Mouse (Mus musculus): ENCODE results near the gene Nupl1. TPM values are rescaled to one million over a fixed set of nuclear protein-coding genes. Genes with fewer than 3 reads are reported as not detected.
A peak's percentile ranks its signal among the peaks of the same experiment; 100 is the strongest.

The Nupl1 gene
- not detected in 2 replicates for total RNA-seq (2015)
- total RNA-seq (2017): not detected in 2 replicates

DNA sequence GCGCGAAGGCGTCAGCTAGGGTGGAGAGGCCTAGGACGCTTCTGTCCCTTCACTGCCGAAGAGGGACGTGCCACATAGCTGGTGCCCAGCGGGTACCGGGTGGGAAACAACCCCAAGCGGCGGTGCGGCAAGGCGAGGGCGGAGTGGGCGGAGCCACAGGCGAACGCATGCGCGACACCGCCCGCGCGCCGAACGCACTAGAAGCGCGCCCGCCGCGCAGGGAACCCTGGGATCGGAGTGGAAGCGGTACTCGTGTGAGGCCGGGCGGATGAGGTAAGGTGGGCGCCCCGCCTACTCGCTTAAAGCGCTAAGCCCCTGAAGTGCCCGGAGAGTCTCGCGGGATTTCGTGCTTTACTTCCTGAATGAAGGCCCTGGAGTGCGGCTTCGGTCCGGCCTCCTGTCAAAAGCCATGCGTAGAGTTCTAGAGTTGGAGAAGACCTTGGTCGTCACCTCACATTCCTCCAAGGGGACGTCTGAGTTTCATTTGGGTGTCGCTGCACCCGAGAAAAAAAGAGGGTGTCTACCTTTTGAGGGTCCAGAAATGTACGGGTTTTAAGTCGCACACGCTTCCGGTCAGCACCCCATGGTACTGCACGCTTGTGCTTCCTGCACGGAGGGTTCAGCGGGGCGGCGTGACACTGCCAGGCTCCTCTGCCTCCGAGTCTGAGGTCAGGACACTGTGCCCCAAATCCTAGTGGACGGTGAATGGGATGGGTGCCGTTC is at the start of gene Nupl1, which contains the start of gene Gm49336:
Gene Nupl1, minus strand, starts transcription at position 151 of the 723 bp plus-strand sequence.
Gene Gm49336, minus strand, starts transcription at position 227 of the 723 bp plus-strand sequence.
- peak; percentile 93 for ATAC-seq (replicated peaks; ENCODE audit: poor library complexity)

DNA sequence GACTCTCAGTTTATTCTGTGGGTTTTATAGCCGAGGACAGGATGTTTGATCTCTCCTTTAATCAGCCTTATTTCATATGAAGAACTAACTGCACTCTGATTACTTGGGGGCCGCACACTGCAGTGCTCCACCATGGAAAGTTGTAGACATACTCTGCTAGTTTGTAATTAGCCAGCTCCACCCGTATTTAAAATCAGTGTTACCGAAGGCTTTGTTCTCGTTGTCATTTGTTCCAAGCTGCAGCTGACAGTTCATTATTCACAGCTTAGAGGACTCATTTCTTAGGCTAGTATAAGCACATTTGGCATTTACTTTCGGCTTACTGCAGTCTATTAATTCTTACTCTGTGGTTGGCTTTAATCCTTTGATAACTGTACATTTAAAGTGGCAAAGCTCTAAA is 49.8 kb upstream of the Nupl1 start:
- no peak for ATAC-seq (replicated peaks; ENCODE audit: poor library complexity)

DNA sequence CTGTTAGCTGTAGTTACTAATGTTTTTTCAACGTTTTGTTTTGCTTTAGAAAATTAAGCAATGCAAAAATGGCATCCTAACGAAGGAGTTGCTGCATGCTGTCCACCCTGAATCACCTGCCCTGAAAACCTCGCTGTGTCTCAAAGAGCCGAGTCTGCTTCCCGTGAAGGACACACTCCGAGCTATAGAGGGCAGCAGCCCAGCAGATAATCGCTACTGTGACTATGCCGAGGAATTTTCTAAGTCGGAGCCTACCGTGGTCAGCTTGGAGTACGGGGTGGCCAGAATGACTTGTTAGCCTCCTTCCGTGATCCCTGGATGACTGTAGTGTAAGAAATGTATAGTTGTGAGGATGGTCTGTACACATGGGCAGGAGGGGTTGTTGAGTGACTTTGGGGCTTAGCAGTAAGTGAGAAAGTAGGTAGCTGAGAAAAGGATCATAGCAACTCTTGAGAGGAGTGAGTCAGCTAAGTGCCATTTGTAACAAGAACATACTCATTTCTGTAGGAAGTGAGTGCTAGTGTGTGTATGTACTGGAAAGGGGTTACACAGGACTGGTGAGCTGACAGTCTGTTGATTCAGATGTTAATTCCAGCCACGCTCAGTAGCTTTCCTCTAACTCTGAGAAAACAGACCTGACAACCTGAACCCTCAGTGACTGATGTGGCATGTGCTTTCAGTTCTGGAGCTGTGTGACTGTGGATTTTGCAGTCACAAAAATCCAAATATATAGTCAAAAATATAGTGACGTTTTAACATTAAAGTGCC is 49.2 kb upstream of the Nupl1 start:
- no peak for ATAC-seq (replicated peaks; ENCODE audit: poor library complexity)

DNA sequence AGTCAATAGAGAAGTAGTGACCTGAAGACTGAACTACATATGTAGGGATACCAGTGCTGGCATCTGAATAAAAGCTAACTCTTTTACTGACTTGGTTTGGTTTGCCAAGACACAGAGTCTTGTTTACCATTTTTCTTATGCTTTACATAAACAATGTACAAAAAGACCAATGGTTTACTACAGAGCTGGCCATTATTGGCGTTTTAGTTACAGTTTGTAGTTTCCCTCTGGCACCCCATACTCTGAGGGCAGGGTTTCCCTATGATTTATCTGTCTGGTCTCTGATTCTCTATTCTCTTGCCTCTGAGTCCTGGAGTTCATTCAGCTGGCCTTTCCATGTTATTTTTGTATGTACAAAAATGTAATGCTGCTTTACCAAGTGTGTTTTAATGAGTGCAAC is 44.3 kb upstream of the Nupl1 start:
- no peak for ATAC-seq (replicated peaks; ENCODE audit: poor library complexity)

DNA sequence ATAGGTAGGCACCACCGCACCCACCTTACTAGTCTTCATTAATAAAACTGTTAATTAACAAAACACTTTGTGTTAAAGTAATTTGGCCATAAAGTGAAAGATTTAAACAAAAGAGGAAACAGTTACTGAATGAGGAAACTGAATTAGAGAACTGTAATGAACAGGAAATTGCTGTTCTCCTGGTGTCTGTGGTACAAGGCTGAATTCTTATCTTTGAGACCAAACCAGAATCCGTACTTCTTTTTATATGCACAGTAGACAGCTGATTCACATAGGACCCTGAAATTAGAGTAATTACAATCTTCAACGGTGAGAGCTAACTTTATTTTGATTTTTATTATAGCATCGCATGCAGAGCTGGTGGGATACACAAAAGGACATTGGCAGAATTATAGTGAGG is 39.1 kb upstream of the Nupl1 start:
- ATAC-seq (replicated peaks; ENCODE audit: poor library complexity): peak; percentile 72

DNA sequence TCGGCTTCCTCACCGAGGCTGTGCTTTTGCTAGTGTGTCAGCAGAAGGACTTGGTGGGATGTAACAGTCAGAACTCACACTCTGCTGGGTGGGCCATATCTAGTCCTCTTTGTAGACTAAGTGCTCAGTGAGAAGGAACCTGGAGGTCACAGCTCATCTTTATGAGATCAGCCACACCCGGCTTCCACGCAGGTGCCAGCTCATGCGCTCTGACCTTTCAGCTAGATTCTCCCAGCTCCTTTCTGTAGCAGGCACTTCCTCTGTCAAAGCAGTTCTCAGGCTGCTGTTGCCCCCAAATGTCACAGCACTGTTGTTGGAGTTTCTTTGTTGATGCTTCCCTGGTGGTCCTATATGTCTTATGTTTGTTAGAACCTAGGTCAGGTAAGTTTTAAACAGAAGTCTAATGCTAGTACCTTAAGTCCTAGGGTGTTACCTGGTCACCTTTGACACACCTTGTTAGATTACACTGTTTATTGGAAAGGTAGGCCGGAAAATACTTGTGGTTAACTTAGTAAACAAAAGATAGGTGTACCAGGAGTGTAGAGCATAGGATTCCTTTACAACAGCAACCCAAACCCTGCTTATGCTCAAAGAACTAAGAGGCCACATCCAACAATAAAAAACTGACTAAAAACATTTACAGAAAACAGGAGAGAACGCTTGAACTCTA is 35.1 kb upstream of the Nupl1 start:
- no peak for ATAC-seq (replicated peaks; ENCODE audit: poor library complexity)

DNA sequence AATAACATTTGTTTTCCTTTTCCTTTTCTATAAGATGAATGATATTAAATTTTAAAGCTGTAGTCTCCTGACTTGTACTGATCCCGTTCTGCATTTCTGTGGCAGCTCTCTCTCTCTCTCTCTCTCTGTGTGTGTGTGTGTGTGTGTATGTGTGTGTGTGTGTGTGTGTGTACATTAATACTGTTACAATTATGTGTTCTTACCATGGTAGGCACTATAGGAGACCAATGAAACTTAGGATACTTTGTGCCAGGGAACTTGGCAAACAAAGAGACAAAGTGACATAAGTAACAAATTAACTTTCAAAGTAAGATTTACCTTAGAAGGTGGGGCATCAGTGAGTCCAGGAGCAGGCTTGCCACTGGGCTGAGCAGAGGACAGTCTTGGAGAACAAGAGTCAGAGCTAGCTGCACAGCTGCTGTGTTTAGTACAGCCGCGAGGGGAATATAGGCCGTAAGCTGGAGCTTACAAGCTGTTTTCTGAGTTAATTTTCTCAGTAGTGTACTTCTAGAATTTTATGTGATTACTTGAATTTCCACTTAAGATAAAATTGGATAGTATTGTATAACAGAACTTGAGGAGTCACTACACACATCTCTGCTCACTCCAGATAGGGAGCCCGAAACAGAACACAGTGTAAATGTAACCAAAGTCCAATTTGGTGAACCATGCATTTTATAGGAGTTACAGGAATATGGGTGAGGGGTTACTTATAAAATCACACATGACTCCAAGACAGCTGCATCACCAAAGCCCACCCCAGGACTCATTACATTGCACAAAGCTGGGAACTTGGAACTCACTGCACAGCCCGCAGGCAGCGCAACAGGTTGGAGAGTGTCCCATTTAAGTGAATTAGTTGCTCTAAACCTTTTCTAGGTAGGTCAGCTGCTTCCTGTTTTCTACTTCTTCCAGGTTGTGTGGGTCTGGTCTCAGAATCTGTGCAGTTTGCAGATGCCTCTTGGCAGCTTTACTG is 24.4 kb upstream of the Nupl1 start:
- no peak for ATAC-seq (replicated peaks; ENCODE audit: poor library complexity)

DNA sequence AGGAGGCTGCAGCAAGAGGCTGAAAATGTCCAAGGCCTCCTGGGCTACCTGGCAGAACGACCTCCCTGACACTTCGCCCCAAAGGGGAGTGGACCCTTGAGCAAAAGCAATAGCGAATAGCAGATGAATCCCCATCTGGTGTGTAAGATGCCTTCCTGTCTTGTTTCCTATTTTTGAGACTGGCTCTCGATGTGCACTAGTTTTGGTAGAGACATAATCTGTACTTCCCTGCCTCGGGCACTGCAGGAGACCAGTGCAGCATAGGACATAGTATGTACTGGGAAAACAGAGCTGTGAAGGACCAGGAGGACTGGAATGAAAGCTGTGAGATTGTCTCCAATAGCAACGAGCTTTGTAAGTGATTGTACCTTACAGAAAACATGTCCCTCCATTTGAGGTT is 22.1 kb upstream of the Nupl1 start:
- ATAC-seq (replicated peaks; ENCODE audit: poor library complexity): no peak

DNA sequence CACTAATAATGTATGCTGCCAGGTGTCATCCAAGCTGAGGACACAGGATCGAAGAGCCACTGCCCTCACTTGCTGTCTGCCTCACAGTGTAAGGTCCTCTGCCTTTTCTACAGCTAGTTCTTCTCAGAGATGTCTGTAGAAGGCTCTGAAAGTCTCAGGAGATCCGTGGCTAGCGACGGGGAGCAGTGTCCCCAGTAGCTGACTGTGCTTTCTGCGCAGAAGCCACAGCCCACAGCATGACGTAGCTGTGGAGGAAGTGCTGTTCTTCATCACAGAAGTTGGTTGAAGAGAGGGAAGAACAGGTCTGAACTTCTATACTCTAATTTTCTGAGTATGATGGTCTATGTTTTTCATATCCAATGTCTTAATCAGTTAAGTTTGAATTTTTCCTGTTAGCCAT is 18.1 kb upstream of the Nupl1 start:
- peak; percentile 45 for ATAC-seq (replicated peaks; ENCODE audit: poor library complexity)

DNA sequence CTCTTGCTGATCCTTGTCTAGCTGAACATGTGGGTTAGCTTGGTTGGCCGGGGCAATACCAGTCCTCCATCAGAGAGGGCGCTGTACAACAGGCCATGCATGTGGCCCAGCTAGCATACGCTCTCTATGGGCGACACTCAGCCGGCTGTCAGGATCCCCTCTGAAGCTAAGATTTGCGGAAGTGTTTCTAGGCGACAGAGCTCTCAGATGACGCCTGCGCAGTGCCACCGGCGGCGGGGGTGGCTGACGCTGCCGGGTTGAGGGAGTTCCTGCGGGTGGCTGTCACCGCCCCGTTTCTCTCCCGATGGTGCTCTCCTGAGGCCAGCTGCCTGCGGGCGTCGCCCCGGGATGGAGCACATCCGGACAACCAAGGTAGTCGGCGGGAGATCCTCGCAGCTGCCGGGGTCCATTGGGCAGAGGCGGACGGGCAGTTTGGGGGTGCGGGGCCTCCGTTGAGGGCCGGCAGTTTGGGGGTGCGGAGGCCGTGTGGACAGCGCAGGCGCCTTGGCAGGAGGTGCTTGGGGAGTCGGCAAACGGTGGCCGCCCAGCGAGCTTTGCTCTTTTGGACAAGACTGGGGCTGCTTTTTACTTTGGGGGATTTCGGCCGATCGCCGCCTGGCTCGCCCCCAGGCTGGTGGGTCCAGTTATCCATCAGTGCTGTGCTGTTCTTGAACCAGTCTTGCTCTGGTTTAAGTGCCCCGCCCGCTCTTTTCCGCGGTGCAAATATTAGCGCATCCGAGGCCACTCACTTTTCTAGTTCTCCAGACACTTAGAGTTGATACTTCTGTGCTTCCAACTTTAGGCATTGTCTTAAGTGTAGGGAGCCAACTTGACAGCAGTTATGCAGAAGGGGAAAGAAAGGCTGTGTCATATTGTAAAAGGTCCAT is 14.0 kb upstream of the Nupl1 start, which contains the start of gene Mtmr6:
Gene Mtmr6, plus strand, starts transcription at position 239 of the 887 bp plus-strand sequence.
- ATAC-seq (replicated peaks; ENCODE audit: poor library complexity): peak; percentile 98

DNA sequence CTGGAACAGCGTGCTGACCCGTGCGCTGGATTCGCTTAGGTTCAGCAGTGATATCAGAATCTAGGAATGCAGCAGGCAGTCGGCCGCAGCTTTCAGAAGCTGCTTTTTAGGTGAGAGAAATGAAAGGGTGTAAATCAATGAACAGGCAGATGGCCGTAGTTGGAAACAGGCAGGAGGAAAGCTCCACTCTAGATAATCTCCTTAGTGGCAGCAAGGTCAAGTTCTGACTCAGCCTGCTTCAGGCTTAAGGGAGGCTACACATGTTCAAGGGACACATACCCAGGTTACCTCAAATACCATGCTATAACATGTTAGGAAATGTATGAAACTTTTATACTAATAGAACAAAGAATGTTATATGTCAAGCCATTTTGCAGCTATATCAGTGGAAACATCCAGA is 11.1 kb upstream of the Nupl1 start:
- ATAC-seq (replicated peaks; ENCODE audit: poor library complexity): no peak

DNA sequence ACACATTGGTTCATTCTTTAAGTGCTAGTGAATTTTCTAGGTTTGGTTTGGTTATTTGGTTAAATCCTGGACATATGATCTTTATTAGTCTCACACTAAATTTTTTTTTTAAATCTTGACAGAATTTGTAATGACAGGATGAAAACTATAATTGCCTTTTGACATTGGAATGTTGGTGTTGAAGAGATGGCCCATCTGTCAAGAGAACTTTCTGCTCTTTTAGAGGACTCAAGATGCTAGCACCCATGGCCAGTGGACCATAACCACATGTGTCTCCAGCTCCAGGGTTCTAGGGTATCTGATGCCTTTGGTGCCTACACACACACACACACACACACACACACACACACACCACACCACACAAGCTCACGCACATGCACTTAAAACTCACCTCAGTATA is 6.6 kb upstream of the Nupl1 start:
- ATAC-seq (replicated peaks; ENCODE audit: poor library complexity): no peak

DNA sequence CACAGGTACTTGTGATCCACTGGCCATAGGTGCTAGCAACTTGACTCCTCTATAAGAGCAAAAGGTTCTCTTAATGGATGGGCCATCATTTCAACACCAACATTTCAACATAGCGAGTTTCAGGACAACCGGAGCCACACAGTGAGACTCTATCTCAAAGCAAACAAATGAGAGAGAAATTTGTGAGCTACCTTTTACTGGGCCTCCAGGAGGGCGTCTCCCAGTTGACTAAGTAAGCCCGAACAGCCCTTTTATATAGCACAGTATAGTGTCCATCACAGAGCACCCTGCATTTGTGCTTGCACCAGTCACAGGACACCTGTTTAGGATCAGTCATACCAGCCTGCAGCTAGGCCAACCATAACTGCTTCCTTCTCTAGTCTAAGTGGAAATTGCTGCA is 5.9 kb upstream of the Nupl1 start:
- no peak for ATAC-seq (replicated peaks; ENCODE audit: poor library complexity)

DNA sequence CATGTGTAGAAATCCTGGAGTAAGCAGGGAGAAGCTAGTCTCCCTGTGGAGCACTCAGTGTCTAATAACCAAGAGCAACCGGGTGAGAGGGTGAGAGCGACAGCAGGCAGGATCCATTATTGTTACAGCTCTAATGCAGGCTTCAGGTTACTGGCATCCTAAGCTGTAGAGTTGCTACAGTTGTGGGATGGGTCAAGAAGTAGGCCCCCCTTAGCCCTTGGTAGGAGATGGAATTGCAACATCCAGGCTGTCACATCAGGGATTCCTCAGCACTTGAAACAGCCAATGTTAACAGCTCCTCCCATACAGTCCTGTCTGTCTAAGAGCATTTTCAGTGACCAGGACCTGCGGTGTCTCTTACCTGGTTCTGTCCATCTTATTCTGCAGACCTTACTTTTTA is 5.1 kb upstream of the Nupl1 start:
- peak; percentile 40; the same call in 1 of the 2 replicates for ATAC-seq (replicated peaks; ENCODE audit: poor library complexity)

DNA sequence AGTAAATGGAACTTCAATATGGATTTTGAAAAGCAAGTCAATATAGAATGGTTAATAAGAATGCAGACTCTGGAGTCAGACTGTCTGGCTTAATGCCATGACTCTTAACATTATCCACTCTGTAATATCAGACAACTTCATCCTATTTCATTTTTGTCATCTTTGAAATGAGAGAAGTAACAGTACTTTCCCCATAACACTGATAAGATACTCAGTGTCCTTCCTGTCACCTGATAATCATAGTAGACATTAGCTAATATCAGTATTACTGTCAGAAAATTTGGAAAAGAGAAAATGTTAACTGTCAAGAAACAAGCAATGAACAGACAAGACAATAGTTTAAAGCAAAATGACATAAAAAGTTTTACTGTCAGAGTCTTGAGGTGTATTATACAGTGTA is 3.5 kb upstream of the Nupl1 start:
- ATAC-seq (replicated peaks; ENCODE audit: poor library complexity): no peak

DNA sequence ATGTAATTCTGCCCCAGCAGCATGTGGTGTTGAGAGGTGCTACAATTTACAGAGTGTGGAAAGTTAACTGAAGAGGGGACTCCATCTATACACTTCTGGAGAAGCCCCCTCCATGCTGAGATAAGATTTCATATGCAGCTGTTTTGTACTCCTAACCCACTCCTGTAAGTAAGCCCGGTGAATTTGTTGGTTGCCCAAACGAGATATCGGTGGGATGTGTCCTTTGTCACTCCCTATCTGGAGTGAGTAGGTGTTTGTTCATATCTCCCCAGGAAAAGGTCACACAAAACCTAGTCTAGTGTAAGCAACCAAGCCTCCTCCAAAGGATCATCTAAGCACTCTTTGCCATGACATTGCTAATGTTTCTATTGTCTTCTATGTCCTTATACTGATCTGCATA is 2.2 kb upstream of the Nupl1 start:
- ATAC-seq (replicated peaks; ENCODE audit: poor library complexity): no peak

DNA sequence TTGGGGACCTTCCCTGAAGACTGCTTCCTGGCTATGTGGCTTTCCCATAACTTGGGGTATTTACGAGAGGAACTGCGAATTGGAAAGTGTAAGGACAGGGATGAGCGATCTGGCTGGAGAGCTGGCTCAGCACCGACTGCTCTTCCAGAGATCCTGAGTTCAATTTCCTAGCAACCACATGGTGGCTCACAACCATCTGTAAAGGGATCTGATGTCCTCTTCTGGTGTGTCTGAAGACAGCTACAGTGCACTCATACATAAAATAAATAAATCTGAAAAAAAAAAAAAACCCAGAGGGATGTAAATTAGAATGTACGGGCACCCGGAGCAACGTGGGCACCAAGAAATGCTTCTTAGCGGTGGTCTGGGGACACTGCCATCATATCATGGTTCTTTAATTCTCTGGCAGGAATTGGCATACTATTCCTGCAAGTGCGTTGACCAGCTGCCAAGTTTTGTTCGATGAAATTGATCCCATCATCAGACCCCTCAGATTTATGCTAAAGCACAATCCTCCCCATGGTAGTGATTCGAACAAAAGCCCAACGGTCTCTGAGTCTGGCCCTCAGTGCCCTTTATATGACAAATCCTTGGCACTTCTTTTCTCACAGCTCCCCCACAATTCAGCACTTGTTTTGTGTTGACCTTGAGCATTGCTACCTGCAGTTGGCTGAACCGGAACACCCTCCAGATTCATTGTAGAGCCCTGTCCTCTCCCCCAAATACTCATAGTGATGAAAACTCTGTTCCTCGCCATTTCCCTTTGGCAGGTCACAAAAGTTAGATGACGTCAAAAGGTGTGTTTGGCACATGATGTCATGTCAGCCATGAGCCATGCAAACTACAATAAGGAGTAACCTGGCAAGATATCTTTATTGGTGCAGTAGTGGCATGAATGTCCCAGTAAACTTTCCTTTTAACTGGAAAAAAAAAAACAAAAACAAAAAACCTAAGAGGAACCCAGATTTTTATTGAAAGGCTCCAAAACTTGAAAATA is 1.1 kb upstream of the Nupl1 start:
- ATAC-seq (replicated peaks; ENCODE audit: poor library complexity): no peak

DNA sequence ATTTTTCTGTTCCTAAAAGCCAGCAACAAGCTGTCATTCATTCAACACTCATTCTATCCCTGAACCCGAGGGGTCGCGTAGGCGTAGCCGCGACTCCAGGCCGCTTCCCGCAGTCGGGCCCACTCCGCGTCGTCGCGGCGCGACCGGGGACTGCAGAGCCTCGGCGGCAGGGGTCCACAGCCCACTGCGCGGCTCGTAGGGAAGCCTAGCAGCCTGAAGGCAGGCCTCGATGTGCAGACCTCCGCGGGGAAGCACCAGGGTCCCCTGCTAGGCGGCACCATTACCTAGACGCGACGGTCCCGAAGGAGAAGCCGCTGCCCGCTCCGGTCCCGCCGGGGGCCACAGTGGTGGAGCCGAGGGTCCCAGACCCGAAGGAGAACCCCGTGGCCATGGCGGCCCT is 352 bp downstream of the Nupl1 start:
- peak; percentile 23 for ATAC-seq (replicated peaks; ENCODE audit: poor library complexity)
